Mouse (Mus musculus) MEL-GATA-1-ER (cell line): ENCODE results near the gene Bcar3.

Experiments used
- DNase-seq: peaks from one replicate; pipeline ENCODE4 v3.0.0-alpha.2; 2012; ENCODE audit warnings: low read depth; ENCODE audit errors: extremely low read depth

The Bcar3 gene

GRCm38 (mm10) chr3:122336030-122336429 lies 42.1 kb downstream of the Bcar3 start:
- DNase-seq, result no peak

- DNase-seq, result no peak
Observed at GRCm38 (mm10) chr3:122337992-122338391, 44.1 kb downstream of the Bcar3 start.

GRCm38 (mm10) chr3:122338897-122339296 lies 45.0 kb downstream of the Bcar3 start:
- DNase-seq, result no peak

GRCm38 (mm10) chr3:122340135-122341068 lies 46.5 kb downstream of the Bcar3 start:
- no peak for DNase-seq

GRCm38 (mm10) chr3:122343437-122343853 lies 49.5 kb downstream of the Bcar3 start:
- no peak for DNase-seq

GRCm38 (mm10) chr3:122344350-122344749 lies 50.4 kb downstream of the Bcar3 start:
- DNase-seq, result no peak

- DNase-seq, result no peak
Observed at GRCm38 (mm10) chr3:122345977-122346472, 52.1 kb downstream of the Bcar3 start.

- no peak for DNase-seq
Observed at GRCm38 (mm10) chr3:122346600-122346999, 52.7 kb downstream of the Bcar3 start.

GRCm38 (mm10) chr3:122348677-122349076 lies 54.7 kb downstream of the Bcar3 start:
- DNase-seq, result no peak

- no peak for DNase-seq
Observed at GRCm38 (mm10) chr3:122352801-122353200, 58.9 kb downstream of the Bcar3 start.

- DNase-seq, result no peak
Observed at GRCm38 (mm10) chr3:122359426-122359825, 65.5 kb downstream of the Bcar3 start.

- no peak for DNase-seq
Observed at GRCm38 (mm10) chr3:122359954-122360353, 66.0 kb downstream of the Bcar3 start.

- no peak for DNase-seq
Observed at GRCm38 (mm10) chr3:122360721-122361138, 66.8 kb downstream of the Bcar3 start.

GRCm38 (mm10) chr3:122362719-122363118 lies 68.8 kb downstream of the Bcar3 start:
- DNase-seq, result no peak

GRCm38 (mm10) chr3:122364565-122364964 lies 70.6 kb downstream of the Bcar3 start:
- no peak for DNase-seq

- DNase-seq, result no peak
Observed at GRCm38 (mm10) chr3:122365326-122365725, 71.4 kb downstream of the Bcar3 start.

GRCm38 (mm10) chr3:122371646-122372341 lies 77.9 kb downstream of the Bcar3 start:
- no peak for DNase-seq

GRCm38 (mm10) chr3:122372617-122373016 lies 78.7 kb downstream of the Bcar3 start:
- DNase-seq, result peak; percentile 16

- no peak for DNase-seq
Observed at GRCm38 (mm10) chr3:122376011-122376410, 82.1 kb downstream of the Bcar3 start.

GRCm38 (mm10) chr3:122376412-122376831 lies 82.5 kb downstream of the Bcar3 start:
- DNase-seq, result no peak

- DNase-seq, result no peak
Observed at GRCm38 (mm10) chr3:122376841-122377464, 83.0 kb downstream of the Bcar3 start.

GRCm38 (mm10) chr3:122378634-122379033 lies 84.7 kb downstream of the Bcar3 start:
- no peak for DNase-seq
